Mouse (Mus musculus) ES-CJ7 (cell line): ENCODE data around the gene Fam169b.
"Not testable (repeated sequence)": the region's sequence is repeated elsewhere in the genome, so short reads cannot be mapped to it uniquely, and the experiment has no call there.

ENCODE experiments used
- DNase-seq: peaks from one replicate; pipeline ENCODE4 v3.0.0; 2011; ENCODE audit warnings: low read depth, low spot score

The Fam169b gene

DNA sequence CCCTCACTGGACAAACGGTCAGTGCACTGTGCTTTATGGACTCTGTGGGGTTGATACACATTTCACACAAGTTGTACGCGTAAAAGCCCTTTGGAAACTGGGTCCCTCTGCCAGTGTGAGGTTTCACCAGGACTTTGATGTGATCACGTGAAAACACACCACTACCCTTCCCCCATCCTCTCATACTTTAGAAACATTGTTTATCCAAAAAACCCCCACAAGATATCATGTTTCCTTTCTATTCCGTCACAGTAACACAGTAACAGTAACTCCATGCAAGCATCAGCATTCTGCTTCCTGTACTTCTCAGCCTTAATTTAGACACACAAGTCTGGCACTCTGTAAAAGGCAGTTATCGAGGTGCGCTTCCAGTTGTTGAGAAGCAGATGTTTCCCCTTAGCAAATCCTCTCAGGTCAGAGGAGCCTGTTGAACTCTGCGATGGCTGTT, 12.2 kb downstream of the Fam169b start:
- DNase-seq = no peak

DNA sequence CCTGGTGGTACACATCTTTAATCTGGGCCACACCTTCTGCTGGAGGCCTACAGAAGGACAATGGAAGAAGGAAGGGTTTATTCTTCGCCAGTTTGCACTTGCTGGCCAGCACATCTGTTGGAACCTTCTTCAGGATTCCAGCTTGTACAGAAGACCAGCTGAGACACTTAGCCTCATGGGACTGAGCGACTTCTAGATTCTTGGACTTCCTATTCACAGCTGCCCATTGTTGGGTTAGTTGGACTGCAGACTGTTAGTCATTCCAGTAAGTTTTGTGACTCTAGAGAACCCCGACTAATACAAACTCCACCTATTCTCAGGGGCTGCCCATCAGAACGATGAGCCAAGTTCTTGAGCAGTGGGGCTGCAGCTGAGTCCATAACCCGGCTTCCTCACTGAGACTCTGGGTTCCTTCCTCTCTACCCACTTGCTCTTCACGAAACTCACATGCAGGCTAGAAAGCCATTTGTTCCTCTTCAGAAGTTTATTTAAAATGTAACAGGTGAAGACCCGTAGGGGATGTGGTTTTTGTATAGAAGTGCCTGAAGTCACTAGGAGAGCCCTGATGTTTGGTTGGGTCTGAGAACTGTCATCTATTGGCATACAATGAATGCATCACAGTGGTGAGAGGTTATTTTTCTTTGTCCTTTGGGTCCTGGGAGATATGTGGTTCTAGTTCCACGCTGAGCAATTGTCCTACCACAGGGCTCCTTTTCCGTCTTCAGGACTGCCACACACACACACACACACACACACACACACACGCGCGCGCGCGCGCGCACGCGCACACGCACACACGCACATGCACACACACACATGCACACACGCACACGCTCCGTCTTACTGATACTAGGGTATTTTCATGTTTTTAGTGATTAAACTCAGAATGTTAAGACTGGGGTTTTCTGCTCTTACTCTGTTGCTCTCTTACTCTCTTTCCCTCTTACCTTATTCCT, 13.2 kb downstream of the Fam169b start:
- no peak for DNase-seq

DNA sequence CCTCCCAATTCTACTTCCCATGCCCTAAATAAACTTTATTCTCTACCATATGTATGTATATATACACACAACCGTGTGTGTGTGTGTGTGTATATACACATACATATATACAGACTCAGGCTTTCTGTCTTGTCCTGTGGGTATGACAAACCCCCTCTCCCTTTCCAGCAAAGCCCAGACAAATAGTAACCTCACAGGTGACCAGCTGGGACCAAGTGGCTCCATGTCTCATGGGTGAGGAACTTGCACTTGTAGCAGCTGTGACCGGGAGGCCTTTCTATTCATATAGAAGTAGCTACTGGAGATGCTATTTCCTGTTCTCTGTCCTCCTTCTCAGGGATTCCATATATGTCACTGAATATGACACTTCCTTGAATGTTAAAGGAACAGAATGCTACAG, 13.9 kb downstream of the Fam169b start:
- no peak for DNase-seq

DNA sequence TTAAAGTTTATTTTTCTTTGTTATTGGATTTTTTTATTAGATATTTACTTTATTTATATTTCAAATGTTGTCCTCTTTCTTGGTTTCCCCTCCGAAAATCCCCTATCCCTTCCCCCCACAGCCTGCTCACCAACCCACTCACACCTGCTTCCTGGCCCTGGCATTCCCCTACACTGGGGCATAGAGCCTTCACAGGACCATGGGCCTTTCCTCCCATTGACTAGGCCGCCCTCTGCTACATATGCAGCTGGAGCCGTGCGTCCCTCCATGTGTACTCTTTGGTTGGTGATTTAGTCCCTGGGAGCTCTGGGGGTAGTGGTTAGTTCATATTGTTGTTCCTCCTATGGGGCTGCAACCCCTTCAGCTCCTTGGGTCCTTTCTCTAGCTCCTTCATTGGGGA, 14.4 kb downstream of the Fam169b start:
- DNase-seq = not testable (repeated sequence)

DNA sequence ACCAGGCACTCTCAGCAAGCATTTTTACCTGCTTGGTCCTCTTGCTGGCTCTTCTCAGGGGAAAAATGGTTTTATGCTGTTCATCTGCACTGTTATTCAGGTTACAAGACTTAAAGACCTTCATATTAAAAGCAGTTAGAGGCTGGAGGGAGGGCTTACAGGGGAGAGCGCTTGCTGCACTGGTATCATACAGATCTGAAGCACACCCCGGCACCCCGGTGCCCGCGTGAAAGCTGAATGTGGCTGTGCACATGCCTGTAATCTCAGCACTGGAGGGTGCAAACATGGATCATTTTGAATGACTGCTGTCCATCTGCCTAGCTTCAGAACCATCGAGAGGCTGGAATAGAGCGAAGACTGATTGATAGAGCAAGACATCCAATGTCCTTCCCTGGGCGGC, 15.4 kb downstream of the Fam169b start:
- no peak for DNase-seq

DNA sequence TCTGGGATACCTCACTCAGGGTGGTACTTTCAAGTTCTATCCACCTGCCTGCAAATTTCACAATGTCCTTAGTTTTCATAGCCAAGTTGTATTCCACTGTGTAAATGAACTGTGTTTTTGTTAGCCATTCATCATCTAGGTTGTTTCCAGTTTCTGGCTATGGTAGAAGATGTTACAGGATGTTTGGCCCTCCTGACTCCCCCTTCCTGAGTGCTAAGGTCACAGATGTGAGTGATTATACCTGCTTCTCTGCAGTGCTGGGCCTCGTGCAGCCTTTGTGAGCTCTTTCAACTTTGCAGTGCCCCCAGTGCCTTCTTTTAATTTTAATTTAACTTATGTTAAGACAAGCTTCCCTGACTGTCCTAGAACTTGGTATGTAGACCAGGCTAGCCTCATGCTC, 18.0 kb downstream of the Fam169b start:
- no peak for DNase-seq

DNA sequence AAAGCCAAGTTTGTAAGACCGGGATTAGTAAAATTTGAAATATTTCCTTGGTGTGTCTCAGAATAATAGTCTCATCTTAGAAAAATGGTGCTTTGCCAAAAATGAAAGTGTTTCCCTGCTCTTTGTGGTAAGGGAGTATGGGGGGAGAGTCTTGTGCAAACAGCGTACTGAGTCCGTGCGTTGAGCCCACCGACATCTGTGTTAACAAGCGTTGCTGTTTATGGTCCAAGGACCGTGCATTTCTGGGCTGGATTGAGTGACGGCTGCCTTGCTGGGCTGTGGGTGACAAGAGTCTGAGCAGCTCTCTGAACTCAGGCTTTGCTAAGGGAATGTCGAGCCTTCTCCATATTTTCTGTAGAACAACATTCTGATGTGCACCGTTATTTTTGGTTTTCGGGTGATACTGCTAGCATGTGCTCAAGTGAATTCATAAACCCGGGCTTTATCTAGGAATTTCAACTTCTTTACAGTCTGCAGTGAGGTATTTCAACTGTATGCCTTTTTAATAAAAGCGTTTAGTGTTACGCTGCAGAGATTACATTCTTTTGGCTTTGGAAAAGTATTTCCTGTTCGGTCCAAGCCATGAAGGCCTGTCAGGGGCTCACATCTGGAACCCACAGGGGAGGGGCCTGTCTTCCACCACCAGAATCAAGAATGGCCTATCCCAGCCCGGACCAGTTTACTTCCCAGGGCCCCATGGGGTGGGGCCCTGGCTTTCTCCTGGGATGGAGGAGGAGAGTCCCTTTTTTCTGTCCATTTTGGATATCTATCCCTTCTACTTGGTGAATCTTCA, 20.6 kb downstream of the Fam169b start:
- DNase-seq = no peak

DNA sequence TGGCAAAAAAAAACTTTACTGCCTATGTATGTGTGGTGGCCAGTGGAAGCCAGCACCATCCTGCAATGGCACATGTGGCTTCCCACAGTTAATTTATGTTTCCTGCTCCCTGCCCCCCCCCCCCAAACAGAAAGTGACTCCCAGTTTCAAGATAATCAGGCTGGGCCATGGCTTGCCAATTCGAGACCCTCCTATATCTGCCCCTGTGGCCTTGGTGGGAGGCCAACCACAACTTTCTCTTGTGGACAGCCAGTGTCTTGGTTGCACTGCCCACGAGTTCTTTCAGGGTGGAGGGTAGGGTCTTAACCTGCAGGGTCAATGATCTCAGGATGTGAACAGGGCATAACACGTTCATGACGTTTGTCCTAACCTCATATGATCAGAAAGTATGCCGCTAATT, 22.8 kb downstream of the Fam169b start:
- no peak for DNase-seq

DNA sequence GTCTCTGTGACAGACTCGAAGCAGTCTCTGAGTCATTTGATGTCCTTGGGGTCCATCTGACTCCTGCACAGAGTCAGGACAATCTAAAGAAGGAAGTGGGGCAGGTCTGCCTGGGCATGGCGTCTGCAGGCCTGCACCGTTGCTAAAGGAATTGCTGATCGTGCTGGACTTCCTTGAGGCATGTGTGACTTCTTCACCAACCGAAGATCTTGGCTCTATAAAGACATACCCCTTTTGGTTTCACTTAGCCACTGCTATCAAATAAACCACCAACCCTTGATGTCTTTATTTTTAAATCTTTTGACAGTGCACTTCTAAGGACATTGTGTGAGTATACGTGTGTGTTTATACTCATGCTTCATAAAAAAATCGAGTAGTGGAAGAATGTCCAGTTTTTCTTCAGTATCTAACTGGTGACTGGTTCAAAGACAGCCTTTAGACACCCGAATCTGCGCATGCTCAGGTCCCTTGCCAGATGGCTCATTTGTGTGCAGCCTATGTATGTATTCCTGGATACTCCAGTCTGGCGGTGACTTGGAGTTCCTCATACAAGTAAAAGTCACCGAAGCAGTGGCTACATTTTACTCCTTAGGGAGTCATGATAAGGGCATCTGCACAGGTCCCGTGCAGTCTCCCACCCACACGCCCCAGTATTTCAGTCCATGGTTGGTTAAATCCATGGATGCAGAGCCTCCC, 24.9 kb downstream of the Fam169b start:
- DNase-seq = no peak

DNA sequence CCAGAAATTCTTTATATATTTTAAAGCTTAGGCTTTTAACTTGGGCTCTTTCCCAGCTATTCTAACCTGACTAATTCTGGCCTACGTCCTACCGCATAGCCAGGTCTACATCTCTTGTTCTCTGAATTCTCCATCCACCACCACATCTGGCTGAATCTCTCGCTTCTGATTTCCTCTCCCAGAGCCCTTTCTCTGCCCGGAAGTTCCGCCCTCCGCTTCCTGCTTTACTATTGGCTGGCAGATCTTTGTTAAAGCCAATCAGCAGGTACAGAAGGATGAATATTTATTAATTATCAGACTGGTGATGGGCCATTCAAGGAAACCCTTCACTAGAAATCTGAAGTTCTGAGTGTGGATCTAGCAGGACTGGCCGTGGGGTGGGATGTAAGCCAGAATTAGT, 27.5 kb downstream of the Fam169b start:
- DNase-seq = peak; percentile 19

DNA sequence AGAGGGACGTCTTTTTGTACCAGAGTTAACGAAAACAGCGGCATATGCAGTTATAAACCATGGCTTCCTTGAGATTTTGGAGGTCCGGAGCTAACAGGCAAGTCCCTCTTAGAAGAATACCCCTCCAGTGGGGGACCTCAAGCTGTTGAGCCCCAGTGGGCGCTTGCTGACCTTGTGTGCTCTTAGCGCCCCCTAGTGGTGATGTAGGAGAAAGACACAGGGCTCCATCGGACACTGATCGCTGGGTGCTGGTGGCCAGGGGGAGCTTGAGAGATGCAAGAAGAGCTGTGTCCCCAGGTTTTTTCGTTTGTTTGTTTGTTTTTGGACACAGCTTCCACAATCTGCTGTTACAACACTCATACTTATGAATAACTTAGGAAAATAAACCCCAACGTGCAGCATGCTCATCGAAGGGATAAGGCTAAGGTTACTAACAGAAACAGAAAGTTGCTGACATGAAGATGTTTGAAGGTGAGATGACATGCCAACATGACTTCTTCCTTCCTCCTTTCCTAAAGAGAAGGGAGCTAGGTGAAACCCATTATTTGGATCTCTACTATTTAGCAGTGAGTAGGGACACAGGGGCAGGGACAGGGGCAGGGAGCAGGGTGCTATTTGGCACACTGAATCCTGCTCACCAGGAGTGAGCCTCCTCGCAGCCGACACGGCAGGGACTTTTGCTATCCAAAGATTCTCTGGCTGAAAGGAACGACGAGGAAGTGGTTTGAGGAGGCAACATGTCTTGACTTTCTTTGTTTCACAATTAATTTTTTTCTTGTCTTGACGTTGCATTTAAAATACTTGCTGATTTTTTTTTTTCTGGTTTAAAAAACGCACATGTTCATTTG, 29.2 kb downstream of the Fam169b start:
- DNase-seq = peak; percentile 74

DNA sequence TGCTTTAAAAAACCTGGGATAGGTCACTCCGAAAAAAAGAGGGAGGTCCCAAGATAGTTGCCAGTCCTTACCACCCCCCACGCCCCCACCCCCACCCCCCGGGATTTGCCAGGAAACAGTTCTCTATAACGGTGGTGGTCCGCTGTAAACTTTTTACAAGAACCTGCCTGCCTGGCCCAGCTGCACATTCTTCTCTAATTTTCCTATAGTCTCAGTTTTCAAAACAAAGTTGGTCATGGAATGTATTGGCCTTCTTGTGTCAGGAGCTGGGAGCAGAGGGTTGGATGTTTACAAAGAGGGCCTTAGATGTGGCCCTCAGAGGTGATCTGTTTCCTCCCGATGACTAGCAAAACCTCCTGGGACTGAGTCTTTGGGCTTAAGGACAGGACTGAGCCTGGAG, 30.0 kb downstream of the Fam169b start:
- no peak for DNase-seq

DNA sequence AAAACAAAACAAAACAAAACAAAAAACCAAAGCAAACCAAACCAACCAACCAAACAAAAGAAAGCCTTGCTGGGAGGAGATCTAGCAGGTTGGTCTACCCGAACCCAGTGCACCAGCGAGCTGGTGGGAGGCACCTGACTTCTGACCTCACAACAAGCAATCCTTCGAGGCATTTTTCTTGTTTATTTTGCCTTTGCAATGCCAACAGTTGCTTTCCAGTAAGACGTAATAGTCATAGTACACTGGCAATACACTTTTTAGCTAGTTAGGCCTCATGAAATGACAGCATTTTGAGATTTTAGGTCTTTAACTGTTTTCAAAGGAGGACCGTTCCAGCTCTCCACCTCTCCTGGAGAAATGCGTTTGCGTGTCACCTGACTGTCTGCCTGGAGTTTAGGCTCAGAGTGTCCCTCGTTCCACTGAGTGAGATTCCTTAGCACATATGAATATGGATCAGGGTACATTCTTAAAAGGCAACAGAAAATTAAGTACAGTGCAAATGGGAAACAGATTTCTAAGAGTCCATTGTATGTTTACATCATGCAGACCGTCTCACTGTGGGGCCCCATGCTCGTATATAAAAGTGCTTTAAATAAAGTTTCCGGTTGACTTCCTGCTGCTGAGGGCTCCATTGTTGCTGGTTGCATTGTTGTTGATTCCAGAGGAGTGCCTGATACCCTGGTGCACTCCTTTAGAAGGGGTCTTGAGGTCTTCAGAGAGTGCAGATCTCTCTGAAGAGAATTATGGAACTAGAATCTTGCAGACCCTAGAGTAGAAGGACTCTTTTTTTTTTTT, 32.3 kb downstream of the Fam169b start:
- DNase-seq = no peak

DNA sequence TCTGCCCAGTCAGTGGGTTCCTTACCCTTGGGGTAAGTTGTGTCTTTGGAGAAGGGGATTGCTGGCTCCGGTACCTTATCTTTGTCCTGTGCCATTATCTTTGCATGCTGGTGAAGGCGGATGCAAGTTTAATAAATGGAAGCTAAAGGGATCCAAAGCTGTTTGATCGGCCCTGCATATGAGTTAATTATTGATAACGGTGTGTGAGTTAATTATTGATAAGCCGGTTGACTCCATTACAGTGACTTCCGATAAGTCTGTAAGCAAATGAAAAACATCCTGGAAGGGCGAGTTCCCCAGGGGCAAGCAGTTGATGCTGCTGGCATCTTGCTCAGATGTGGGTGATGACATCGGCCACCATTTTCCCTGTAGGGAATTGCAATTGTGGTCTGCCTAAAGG, 33.1 kb downstream of the Fam169b start:
- no peak for DNase-seq

DNA sequence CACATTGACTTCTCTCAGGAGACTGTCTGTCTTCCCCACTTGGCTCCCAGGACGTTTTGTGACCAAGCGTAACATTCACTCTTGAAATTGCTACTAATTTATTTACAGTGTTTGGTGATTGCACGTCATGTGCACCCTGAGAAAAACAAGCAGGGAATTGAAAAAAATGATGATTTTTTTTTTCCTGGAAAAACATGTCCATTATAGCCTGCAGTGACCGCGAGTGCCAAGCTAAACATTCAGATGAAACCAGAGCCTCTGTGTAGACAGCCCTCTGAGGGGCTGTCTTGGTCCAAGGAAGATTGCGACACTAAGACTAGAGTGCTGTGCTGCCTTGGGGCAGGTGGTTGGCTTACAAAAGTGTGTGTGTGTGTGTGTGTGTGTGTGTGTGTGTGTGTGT, 37.8 kb downstream of the Fam169b start:
- DNase-seq = no peak

DNA sequence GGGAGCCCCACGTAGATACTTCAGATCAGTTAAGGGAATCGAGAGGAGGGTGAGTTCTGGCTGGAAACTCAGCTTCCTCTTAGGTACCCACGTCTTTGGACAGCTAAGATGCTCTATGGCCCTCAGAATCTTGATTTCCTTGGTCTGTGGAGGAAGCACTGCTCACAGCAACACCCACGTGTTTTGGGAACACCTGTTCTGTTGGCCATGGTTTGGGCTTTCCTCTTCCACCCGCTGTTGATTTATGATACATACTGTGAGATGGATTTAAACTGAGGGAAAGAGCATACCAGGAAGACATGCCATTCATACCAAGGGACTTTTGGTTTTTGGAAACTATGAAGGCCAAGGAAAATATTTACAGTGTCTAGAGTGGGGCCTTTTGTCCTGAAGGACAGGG, 38.8 kb downstream of the Fam169b start:
- no peak for DNase-seq

DNA sequence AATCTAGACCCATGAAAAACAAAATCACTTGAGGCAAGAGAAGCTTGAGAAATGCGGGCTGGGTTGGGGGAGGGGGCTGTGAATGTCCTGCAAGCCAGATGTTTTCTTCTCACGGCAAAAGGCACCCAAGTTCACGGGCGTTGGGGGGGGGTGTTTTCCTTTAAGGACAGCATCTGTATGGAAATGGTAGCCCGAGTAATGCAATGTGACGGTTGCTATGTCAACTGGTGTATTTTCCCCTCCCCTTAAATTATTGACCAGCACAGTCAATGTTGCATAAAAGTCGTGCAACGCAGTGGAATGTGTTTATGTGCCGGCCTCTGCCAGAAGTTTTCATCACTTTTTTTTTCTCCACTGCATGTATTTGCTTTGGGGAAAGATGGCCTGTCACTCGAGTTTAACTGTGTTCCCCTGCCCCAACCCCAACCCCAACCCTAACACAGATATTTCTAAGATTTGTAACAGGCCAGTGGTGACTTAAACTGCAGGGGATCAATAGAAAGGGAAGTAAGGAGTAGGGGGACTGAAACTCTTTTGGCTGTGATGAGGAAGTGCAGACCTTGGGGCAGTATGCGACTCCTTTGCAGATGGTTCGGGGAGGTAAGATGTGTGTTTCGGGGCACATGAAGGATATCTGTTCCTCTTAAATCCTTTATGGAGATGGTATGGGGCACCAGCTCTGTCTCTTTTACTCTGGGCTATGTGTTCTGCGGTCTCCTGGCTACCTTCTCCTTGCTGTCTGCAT, 39.6 kb downstream of the Fam169b start:
- no peak for DNase-seq

DNA sequence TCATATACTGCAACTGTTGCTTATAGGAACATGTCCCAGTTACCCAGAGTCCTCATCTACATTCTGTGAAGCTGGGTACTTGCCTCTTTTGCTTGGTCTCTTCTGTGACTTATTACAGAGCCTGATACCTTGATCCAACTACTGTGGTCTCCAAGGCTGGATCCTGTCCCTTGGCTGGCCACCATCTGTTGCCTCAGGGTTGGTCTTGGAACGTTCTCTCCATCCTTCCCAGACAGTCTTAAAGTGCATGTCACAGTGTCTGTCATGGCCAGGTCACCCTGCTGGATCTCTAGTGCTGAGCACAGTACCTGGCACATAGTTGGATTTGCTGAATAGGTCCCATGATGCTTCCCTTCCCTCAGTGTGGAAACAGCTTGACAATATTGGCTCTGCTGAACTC, 40.6 kb downstream of the Fam169b start:
- no peak for DNase-seq

DNA sequence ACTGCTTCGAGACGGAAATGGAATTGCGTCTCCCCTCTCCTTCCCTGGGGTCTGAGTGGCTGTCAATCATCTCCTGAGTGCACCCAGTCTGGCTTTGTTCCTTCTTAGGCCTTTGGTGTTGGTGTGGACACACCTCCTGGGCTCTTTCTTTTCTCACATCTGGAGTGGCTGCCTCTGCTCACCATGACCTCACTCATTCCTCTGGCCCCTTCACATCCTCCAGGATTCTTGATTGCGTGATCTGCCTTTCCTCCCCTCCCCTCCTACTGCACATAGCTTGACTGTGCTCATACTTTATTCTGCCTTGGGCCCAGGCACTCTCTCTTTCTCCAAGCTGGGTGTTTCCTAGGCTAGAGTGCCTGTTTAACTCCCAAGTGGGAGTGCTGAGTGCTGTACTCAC, 41.4 kb downstream of the Fam169b start:
- no peak for DNase-seq
